Mouse (Mus musculus) NIH3T3 (cell line): ENCODE measurements around the gene Pls1.

Experiments
- DNase-seq: peaks from one replicate; pipeline ENCODE4 v3.0.0-alpha.2; 2012; ENCODE audit warnings: low read depth

Pls1 gene

DNA sequence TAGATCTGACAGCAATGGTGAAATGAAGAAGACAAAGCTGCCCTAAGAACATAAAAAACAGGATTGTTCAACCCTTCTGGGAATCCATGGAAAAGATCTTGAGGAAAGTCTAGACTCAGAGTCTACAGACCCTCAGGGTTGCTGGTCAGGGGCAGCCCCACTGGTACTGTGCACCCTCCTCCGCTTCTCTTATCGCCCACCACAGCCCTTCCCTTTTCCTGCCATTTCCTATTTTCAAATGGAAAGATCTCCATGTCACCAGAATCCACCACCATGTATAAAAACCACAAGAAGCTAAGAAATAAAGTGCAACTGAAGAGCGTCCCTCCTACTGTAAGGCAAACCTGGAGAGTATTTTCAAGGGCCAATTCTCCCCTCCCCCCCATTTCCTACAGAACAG is 41.3 kb downstream of the Pls1 start:
- DNase-seq: no peak

DNA sequence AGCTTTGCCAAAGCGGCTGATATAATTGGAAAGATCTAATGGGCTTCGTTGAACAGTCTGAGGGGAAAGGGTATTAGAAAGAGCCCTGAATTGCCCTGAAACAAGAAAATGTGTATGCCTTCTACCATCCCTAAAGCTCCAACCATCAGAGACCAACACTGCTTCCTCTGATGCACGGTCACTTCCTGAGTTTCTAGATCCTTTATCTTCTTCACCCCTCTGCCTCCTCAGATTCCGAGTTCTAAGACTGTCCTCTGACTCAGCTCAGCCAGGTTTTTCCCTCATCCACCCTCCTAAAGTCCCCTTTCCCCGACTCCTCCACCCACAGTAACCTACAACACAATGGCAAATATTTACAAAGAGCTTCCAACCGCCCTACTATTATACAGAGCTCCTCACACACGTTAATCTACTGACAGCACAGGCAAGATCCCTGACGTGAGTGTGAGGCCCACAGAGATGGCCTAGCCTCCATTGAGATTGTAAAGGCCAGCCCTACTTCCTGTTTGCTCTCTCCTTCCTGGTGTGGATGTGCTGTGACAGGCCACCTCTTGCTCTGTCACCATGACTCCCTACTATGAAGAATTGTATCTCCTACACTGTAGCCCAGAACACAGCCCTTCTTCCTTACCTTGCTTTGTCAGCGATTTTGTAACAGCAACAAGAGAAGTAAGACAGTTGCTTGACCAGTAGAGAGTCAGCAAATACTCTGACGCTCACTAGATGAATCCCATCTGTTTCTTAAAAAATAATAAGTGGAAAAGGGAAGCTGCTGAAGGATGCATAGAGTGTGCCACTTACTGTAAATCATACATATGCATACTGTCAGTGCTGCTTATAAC is 43.3 kb downstream of the Pls1 start:
- DNase-seq: no peak

- no peak for DNase-seq
Observed at GRCm38 (mm10) chr9:95796323-95796722, 48.8 kb downstream of the Pls1 start.

- no peak for DNase-seq
Observed at GRCm38 (mm10) chr9:95795844-95796243, 49.3 kb downstream of the Pls1 start.

DNA sequence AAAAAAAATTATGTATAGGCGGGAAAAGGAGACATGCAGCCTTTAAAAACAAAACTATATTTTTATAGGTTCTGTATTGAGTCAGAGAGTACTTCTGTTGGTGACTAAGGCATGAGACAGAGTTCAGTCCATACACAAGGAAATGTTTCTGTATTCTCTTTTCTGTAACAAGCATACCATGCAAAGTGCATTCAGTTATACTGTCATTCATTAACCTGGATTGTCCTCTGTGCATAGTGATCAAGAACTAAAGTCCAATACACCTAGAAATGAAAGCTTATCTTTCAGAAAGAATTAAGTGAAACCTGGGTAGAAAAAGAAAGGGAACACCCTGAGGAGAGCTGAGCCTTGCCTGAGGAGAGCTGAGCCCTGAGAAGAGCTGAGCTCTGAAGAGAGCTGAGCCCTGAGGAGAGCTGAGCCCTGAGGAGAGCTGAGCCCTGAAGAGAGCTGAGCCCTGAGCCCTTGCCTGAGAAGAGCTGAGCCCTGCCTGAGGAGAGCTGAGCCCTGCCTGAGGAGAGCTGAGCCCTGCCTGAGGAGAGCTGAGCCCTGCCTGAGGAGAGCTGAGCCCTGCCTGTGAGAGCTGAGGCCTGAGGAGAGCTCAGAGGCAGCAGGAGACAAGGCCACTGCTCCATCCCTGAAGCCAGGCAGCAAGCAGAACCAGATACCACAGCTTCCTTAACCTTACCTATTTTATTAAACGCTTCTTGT is 49.9 kb downstream of the Pls1 start:
- DNase-seq: no peak

GRCm38 (mm10) chr9:95793986-95794744 is 50.9 kb downstream of the Pls1 start:
- DNase-seq: no peak

GRCm38 (mm10) chr9:95784888-95785511 is 60.1 kb downstream of the Pls1 start:
- no peak for DNase-seq

GRCm38 (mm10) chr9:95783646-95784293 is 61.3 kb downstream of the Pls1 start:
- DNase-seq: no peak

- DNase-seq: no peak
Observed at GRCm38 (mm10) chr9:95771671-95772070, 73.4 kb downstream of the Pls1 start.

- no peak for DNase-seq
Observed at GRCm38 (mm10) chr9:95763218-95763617, 81.9 kb downstream of the Pls1 start.

DNA sequence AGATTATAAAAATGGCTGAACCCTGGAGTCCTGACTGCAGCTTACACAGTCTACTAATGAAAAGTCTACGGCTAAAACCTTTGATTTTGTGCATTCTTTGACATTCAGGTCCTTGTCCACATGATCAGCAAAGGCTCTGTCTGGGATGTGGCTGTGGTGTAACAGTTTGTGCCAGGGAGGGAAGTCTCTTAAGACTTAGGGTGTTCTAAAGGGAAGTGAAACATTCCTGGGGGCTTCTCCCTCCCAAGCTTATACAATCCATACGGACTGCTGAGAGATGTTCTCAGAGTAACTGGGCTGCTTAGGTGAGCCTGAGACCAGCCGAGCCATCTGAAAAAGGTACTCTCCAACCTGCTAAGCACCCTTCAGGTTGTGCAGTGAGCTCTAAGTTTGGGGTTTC is 82.9 kb downstream of the Pls1 start:
- DNase-seq: no peak

DNA sequence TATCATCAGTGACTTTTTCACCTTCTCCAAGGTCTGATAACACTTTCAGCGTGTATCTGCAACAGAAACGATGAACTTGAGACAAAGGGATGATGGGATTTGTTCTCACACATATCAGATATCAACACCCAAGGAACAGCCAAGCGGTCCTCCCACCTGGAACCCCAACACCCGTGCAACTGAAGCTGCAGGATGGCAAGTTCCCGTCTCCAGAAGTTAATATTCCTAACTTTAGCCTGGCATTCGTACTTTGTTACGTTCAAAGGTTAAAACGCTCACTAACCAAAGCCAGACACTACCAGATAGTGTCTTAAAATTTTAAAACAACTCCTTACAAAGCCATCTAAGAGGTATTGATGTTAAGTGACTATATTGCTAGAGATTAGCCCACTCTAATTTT is 83.7 kb downstream of the Pls1 start:
- no peak for DNase-seq

- no peak for DNase-seq
Observed at GRCm38 (mm10) chr9:95750746-95751145, 94.4 kb downstream of the Pls1 start.

- no peak for DNase-seq
Observed at GRCm38 (mm10) chr9:95750037-95750511, 95.0 kb downstream of the Pls1 start, which contains the start of gene Trpc1. Trpc1 (minus strand) TSS chr9:95750375.

DNA sequence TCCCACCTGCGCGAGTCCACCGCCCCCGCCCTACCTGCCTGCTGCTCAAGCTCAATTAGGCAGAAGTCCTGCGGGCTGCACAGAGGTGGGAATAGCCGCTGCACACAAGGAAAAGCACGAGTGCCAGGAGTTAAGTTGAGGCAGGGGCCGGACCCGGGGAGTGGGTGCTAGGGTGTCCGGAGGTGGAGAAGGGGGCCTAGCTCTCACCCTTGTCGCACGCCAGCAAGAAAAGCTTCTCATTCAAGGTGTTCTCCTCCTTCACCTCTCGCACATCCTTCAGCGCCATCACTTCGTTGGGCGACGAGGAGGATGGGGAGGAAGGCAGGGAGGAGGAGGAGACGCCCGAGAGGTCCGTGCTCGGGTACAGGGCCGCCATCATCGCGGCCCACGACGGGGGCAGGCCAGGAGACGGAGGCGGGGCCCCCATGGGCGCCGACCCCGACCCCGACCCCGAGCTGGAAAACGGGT is 95.6 kb downstream of the Pls1 start:
- DNase-seq: no peak

DNA sequence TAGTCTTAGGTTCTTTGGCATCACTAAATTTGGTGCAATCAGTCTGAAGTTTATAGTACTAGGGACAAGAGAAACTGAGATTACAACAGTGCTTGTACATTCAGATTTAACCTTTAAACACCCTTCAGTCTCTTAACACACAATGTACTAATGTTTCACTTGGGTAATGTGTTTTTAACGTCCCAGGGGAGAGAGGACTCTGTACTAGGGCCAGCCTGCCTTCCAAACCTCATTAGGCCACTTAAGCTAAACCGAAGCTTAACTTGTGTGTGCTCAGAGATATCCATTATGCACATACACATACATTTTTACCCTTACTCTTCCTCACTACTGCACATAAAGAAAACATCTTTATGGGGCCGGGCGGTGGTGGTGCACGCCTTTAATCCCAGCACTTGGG is 97.8 kb downstream of the Pls1 start:
- DNase-seq: no peak

DNA sequence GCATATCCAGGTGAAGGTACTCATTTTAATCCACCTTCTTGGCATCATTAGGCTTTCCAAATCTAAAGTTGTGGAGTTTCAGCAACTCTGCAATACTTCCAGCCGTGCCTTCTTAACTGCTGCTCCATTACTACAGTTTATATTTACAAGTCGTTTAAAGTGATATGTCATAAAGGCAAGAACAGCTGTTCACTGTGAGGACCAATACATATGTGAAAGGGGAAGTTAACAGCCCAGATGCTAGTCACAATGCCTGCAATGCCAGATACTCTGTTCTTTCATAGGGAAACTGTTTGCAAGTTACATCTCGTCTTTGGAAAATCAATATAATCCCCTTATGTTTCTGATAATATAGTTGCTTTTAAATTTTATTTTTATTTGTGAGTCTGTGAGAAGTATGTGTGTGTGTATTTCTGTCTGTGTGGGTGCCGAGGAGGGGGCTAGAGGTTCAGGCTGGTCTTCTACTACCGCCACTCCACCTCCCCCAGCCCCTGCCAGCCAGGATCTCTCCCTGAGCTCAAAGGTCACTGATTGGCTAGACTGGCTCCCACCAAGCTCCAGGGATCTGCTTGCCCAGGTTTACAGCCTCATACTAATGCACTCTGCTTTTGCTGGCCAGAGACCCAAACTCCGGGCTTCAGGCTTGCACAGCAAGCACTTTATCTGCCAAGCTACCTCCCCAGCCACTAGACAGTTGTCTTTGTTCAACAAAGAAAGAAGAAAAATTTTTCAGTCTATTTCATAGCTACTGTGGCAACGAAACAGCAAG is 100.1 kb downstream of the Pls1 start:
- no peak for DNase-seq

- no peak for DNase-seq
Observed at GRCm38 (mm10) chr9:95736238-95736637, 108.9 kb downstream of the Pls1 start.

DNA sequence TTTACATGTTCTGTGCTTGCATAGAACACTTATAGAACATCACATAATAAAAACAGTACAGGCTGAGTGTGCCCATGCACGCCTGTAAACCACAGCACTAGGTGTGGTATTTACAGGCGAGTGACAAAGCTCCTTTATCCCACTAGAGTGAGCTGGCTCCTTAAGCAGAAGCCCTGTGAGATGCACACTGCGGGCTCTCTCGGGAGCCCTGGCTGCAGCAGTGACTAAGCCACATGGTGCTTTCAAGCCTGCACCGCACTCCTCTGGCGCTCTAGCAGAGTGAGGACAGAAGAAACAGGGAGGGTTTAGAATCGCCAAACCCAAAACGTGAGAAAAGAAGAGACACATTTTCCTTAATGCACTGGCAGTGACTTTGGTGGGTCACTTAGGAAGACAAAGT is 132.5 kb downstream of the Pls1 start:
- no peak for DNase-seq

- no peak for DNase-seq
Observed at GRCm38 (mm10) chr9:95708943-95709342, 136.2 kb downstream of the Pls1 start.

DNA sequence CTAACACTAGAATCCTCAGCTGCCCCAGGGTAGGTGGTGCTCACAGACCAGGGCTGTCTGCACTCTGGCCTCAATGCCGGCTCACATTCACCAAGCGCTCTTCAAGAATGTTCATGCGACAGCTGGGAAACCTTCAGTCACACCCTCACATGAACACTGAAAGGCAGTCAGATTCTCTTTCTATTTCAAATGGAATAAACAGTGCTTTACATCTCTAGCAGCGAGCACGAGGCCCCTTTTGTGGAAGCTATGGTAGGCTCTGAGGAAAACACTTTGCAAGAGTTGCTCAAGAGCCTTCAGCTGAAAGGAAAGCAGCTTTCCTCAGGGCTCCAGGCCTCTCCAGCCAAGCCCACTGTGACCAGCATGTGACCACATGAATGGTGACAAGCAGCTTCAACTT is 139.7 kb downstream of the Pls1 start:
- no peak for DNase-seq
